Mouse (Mus musculus): Measurements from ENCODE around the gene Akap8l. TPM values are rescaled to one million over a fixed set of nuclear protein-coding genes. Genes with fewer than 3 reads are reported as not detected.
A peak's percentile ranks its signal among the peaks of the same experiment; 100 is the strongest.

The Akap8l gene
- total and polyA plus RNA-seq, 3 experiments = 40.0 to 63.8 TPM; not detected in 1

DNA sequence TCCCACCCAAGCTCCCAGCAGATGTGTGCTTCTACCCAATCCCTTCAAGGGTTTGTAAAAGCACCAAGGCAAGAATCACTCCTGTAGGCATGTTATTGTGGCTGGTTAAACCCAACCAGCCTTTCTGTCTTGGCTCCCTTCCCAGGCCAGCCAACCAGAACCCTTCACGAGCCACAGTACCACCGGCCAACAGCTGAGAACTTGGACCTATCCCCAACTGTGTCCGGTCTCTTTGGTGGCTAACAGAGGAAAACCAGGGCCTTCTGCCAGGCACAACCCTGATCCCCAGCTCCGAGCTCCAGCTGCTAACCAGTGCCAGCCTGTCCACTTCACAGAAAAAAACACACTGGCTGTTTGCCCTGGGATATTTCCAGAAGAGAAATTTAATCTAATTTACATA is 3.3 kb upstream of the Akap8l start:
- peaks cover 2 to 7% of the 10 kb centered on the region in 2 experiments for H3K36me3 ChIP-seq (ENCODE audit: control insufficient read depth in 1 of 2, insufficient read depth in 2 of 2, low read length in 2 of 2)
- H3K4me3 ChIP-seq (ENCODE audit: control insufficient read depth in 1 of 2, insufficient read depth in 1 of 2, low read depth in 2 of 2, low read length in 2 of 2) = no peak overlapping the region
- H3K79me2 ChIP-seq (ENCODE audit: control insufficient read depth, insufficient read depth, low read length, poor library complexity) = peaks cover 9% of the 10 kb centered on the region
- H3K27me3 ChIP-seq (ENCODE audit: control insufficient read depth in 1 of 2, insufficient read depth in 2 of 2, low read length in 2 of 2) = no peaks in the 10 kb centered on the region
- H3K9ac ChIP-seq (ENCODE audit: control insufficient read depth, low read depth, low read length, poor library complexity, severe bottlenecking) = no peak overlapping the region
- no peak for DNase-seq (ENCODE audit: low read depth, low spot score)
- no peaks in the 10 kb centered on the region for H3K9me3 ChIP-seq (replicated peaks; ENCODE audit: insufficient read depth, low read length)
- TF ChIP-seq EP300 (IDR thresholded peaks at IDR 0.05; ENCODE audit: low read depth in 1 of 2, low read length in 2 of 2) (no peak), MXI1 (IDR thresholded peaks at IDR 0.05; ENCODE audit: low read depth, low read length) (no peak), POLR2AphosphoS2 (IDR thresholded peaks at IDR 0.05; ENCODE audit: low read length) (no peak)
- H3K27ac ChIP-seq (ENCODE audit: control insufficient read depth, low read depth, low read length) = no peak overlapping the region
- H3K4me1 ChIP-seq (ENCODE audit: control insufficient read depth in 1 of 2, insufficient read depth in 2 of 2, low read length in 2 of 2) = peaks cover 4 to 8% of the 10 kb centered on the region in 2 experiments; a peak in 3 of 4 replicates

DNA sequence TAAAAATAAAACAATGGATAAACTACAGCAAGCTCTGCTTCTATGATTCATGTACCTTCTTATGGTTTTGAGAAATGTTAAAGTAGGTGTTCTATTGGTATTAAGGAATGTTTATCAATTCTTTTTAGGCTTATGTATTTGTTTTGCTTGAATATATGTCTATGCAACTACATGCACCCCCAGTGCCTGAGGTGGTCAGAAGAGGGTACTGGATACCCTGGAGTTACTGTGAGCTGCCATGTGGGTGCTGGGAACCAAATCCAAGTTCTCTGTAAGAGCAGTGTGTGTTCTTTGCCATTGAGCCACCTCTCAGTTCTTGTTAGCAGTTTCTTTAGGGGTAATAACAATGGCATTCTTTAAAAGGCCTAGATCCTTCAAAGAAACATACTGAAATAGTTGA is 1.3 kb upstream of the Akap8l start:
- H3K9ac ChIP-seq (ENCODE audit: control insufficient read depth, low read depth, low read length, poor library complexity, severe bottlenecking) = peak overlapping the region; percentile 82
- peaks cover 0 to 13% of the 10 kb centered on the region in 2 experiments; a peak in 3 of 4 replicates for H3K36me3 ChIP-seq (ENCODE audit: control insufficient read depth in 1 of 2, insufficient read depth in 2 of 2, low read length in 2 of 2)
- H3K79me2 ChIP-seq (ENCODE audit: control insufficient read depth, insufficient read depth, low read length, poor library complexity) = peaks cover 20% of the 10 kb centered on the region
- no peaks in the 10 kb centered on the region for H3K27me3 ChIP-seq (ENCODE audit: control insufficient read depth in 1 of 2, insufficient read depth in 2 of 2, low read length in 2 of 2)
- H3K4me1 ChIP-seq (ENCODE audit: control insufficient read depth in 1 of 2, insufficient read depth in 2 of 2, low read length in 2 of 2) = peaks cover 6 to 8% of the 10 kb centered on the region in 2 experiments; a peak in 3 of 4 replicates
- TF ChIP-seq HCFC1 (IDR thresholded peaks at IDR 0.05; ENCODE audit: low read depth, low read length) (no peak), E2F4 (IDR thresholded peaks at IDR 0.05; ENCODE audit: borderline replicate concordance, low read depth, low read length) (no peak), RAD21 (IDR thresholded peaks at IDR 0.05; ENCODE audit: low read depth, low read length) (no peak), ZNF384 (IDR thresholded peaks at IDR 0.05; ENCODE audit: low read depth, low read length) (no peak), POLR2A (IDR thresholded peaks at IDR 0.05; ENCODE audit: control insufficient read depth in 1 of 2, insufficient read depth in 1 of 2, low read depth in 1 of 2, low read length in 2 of 2, poor library complexity in 1 of 2) (peak in 1 of 2 experiments; percentile 7; a peak in 1 of 4 replicates), POLR2AphosphoS2 (IDR thresholded peaks at IDR 0.05; ENCODE audit: low read length) (peak; percentile 67)
- DNase-seq (ENCODE audit: low read depth, low spot score) = peak; percentile 14
- H3K27ac ChIP-seq (ENCODE audit: control insufficient read depth, low read depth, low read length) = no peak overlapping the region
- no peaks in the 10 kb centered on the region for H3K9me3 ChIP-seq (replicated peaks; ENCODE audit: insufficient read depth, low read length)
- no peak overlapping the region for H3K4me3 ChIP-seq (ENCODE audit: control insufficient read depth in 1 of 2, insufficient read depth in 1 of 2, low read depth in 2 of 2, low read length in 2 of 2)

DNA sequence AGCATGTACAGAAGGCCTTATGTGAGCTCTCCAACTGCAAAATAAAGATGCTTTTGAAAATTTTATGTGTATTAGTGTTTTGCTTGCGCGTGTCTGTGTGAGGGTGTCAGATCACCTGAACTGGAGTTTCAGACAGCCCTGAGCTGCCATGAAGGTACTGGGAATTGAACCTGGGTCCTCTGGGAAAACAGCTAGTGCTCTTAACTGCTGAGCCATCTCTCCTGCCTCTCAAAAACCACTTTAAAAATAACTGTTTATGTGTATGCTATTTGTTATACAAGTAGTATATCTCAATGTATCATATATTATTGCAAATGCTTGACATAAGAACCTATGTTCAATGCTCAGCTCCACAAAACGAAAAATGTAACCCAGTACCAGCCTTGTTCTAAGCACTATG is 862 bp upstream of the Akap8l start:
- no peaks in the 10 kb centered on the region for H3K27me3 ChIP-seq (ENCODE audit: control insufficient read depth in 1 of 2, insufficient read depth in 2 of 2, low read length in 2 of 2)
- peak overlapping the region; percentile 31 to 63; a peak in 3 of 4 replicates for H3K4me3 ChIP-seq (ENCODE audit: control insufficient read depth in 1 of 2, insufficient read depth in 1 of 2, low read depth in 2 of 2, low read length in 2 of 2)
- H3K27ac ChIP-seq (ENCODE audit: control insufficient read depth, low read depth, low read length) = no peak overlapping the region
- no peaks in the 10 kb centered on the region for H3K9me3 ChIP-seq (replicated peaks; ENCODE audit: insufficient read depth, low read length)
- TF ChIP-seq ZC3H11A (IDR thresholded peaks at IDR 0.05; ENCODE audit: low read depth, low read length) = no peak
- TF ChIP-seq NELFE (IDR thresholded peaks at IDR 0.05; ENCODE audit: low read depth, low read length) = no peak
- no peak for TF ChIP-seq ELF1 (IDR thresholded peaks at IDR 0.05; ENCODE audit: low read depth, low read length)
- TF ChIP-seq TBP (IDR thresholded peaks at IDR 0.05; ENCODE audit: low read depth, low read length) = peak; percentile 90
- TF ChIP-seq HCFC1 (IDR thresholded peaks at IDR 0.05; ENCODE audit: low read depth, low read length) = no peak
- TF ChIP-seq MEF2A (IDR thresholded peaks at IDR 0.05; ENCODE audit: extremely low read depth, insufficient replicate concordance, low read depth, low read length, poor library complexity, severe bottlenecking) = no peak
- no peak for TF ChIP-seq ZMIZ1 (IDR thresholded peaks at IDR 0.05; ENCODE audit: low read depth, low read length)
- peak; percentile 45 for DNase-seq (ENCODE audit: low read depth, low spot score)
- H3K79me2 ChIP-seq (ENCODE audit: control insufficient read depth, insufficient read depth, low read length, poor library complexity) = peaks cover 23% of the 10 kb centered on the region
- peaks cover 6 to 8% of the 10 kb centered on the region in 2 experiments; a peak in 3 of 4 replicates for H3K4me1 ChIP-seq (ENCODE audit: control insufficient read depth in 1 of 2, insufficient read depth in 2 of 2, low read length in 2 of 2)
- peaks cover 0 to 13% of the 10 kb centered on the region in 2 experiments; a peak in 3 of 4 replicates for H3K36me3 ChIP-seq (ENCODE audit: control insufficient read depth in 1 of 2, insufficient read depth in 2 of 2, low read length in 2 of 2)
- peak overlapping the region; percentile 82 for H3K9ac ChIP-seq (ENCODE audit: control insufficient read depth, low read depth, low read length, poor library complexity, severe bottlenecking)
